Mouse (Mus musculus): ENCODE measurements at regions not wholly inside any gene's neighbourhood (a gene's known extent, or its start where the extent isn't known, plus 50 kb on each side); places are given as distances from the start of the nearest gene placed in this dataset.

- intact Hi-C loops (cut with DNase I) = loop anchor here (10.0 kb wide), 1 partner anchor 725 kb away; no protein-coding TSS in a partner anchor
- no peak for DNase-seq (ENCODE audit: low spot score)
Measured at GRCm38 (mm10) chrX:163669886-163670285, 91.2 kb downstream of the Rnf138rt1 start.

Measured in heart, postnatal 25 days (tissue).